Mouse (Mus musculus) liver, embryonic 15.5 days (tissue): ENCODE measurements around the gene Lce3a. TPM values are rescaled to one million over a fixed set of nuclear protein-coding genes. Genes with fewer than 3 reads are reported as not detected.

Source experiments
- ATAC-seq: fragments of 200-750 bp; cut with Nextera tagmentation; 2 replicates; pipeline ENCODE4 v1.8.0; 2017; ENCODE audit warnings: moderate number of reproducible peaks, mild to moderate bottlenecking, moderate library complexity; ENCODE audit not compliant: insufficient read depth
- H3K27ac ChIP-seq: fragments of 300-500 bp; sonication (generic); replicated peaks from 2 replicates; pipeline ENCODE4 v1.5.1; 2015; ENCODE audit warnings: mild to moderate bottlenecking, inconsistent platforms
- H3K27me3 ChIP-seq: fragments of 300-500 bp; sonication (generic); 2 replicates; pipeline ENCODE4 v1.6.1; 2015; ENCODE audit warnings: mild to moderate bottlenecking, inconsistent platforms
- H3K36me3 ChIP-seq: fragments of 300-500 bp; sonication (generic); replicated peaks from 2 replicates; pipeline ENCODE4 v1.6.1; 2015; ENCODE audit warnings: moderate library complexity, mild to moderate bottlenecking, inconsistent platforms
- H3K4me1 ChIP-seq: fragments of 300-500 bp; sonication (generic); replicated peaks from 2 replicates; pipeline ENCODE4 v1.6.1; 2015; ENCODE audit warnings: inconsistent platforms
- H3K4me2 ChIP-seq: fragments of 300-500 bp; sonication (generic); 2 replicates; pipeline ENCODE4 v1.6.1; 2015; ENCODE audit warnings: moderate library complexity, mild to moderate bottlenecking, inconsistent platforms
- H3K4me3 ChIP-seq: fragments of 300-500 bp; sonication (generic); replicated peaks from 2 replicates; pipeline ENCODE4 v1.5.1; 2015; ENCODE audit warnings: mild to moderate bottlenecking, inconsistent platforms
- H3K9ac ChIP-seq: fragments of 300-500 bp; sonication (generic); 2 replicates; pipeline ENCODE4 v1.6.1; 2015; ENCODE audit warnings: moderate library complexity, mild to moderate bottlenecking, inconsistent platforms
- H3K9me3 ChIP-seq: fragments of 300-500 bp; sonication (generic); replicated peaks from 2 replicates; pipeline ENCODE4 v1.6.1; 2016; ENCODE audit warnings: inconsistent platforms
- WGBS: fragments of 180-500 bp; shearing (Covaris S2); methylation state at CpG from one replicate; pipeline ENCODE4 v1.1.7; 2015; ENCODE audit warnings: mixed read lengths; ENCODE audit not compliant: insufficient replicate concordance; 5-methylcytosine and 5-hydroxymethylcytosine counted together
- polyA plus RNA-seq: library from polyadenylated mRNA; unstranded; fragments of >200 nt; fragmentation: Nextera tagmentation; extraction: Ambion mirVana; gene quantifications from 2 replicates; pipeline ENCODE4 v1.2.1, GENCODE M21; 2015

The Lce3a gene
- not detected in 2 replicates for polyA plus RNA-seq

DNA sequence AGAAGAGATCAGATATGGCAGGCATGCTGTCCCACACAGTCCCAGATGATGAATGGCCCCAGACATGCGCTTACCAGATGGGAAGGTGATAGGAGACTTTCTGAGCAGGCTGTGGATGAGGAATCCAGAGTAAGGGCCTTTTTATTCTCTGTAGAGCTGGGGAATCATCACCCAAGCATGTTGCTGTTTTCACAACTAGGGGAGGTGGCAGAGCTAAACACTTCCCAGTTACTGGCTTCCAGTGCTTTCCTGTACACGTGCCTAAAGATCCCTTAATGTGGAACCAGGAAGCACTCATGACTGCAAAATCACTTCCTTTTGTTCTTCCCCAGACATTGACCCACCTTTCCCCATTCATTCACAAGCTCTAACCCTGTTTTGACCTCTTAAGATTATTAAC, at the start of gene Lce3a:
Lce3a (minus strand) TSS at position 101 of the 400 bp plus-strand sequence.
- Histone ChIP-seq H3K27me3 (no peaks in the 10 kb centered on the region), H3K9me3 (no peaks in the 10 kb centered on the region), H3K4me2 (no peak within 1 kb of the TSS), H3K27ac (no peak within 1 kb of the TSS), H3K36me3 (no peaks in the 10 kb centered on the region), H3K4me1 (no peaks in the 10 kb centered on the region), H3K4me3 (no peak within 1 kb of the TSS), H3K9ac (no peak within 1 kb of the TSS)
- ATAC-seq, result no peak
- 32% methylated on average over 2 of the region's 2 CpGs for WGBS

- Histone ChIP-seq H3K4me2 (no peak within 1 kb of the TSS), H3K4me1 (no peaks in the 10 kb centered on the region), H3K9ac (no peak within 1 kb of the TSS), H3K4me3 (no peak within 1 kb of the TSS), H3K27ac (no peak within 1 kb of the TSS), H3K36me3 (no peaks in the 10 kb centered on the region), H3K27me3 (no peaks in the 10 kb centered on the region), H3K9me3 (no peaks in the 10 kb centered on the region)
- no peak for ATAC-seq
- WGBS, result 63% methylated on average over 2 of the region's 2 CpGs
These were observed 40.7 kb upstream of the Lce3a start, which contains the start of gene Lce3e for GRCm38 (mm10) chr3:92966761-92967160. TSS of gene Lce3e (plus strand) at chr3:92967061.

DNA sequence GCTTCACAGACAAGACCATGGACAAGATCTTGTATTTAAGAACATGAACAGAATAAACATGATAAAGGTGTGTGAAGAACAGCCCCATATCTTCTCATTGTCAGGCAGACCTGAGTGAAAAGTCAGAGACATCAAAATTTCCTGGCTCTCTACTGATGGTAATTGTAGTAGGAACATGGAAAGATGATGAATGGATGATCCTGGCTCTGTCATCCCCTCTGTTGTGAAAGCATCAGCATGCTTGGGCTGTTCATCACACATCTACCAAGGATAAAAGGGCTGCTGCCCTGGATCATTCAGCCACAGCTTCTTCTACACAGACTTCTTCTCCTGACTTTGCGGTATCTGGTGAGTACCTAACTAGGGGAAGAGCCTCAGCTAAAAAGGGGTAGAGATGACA, 31.1 kb upstream of the Lce3a start, which contains the start of gene Lce3d:
Lce3d (plus strand) TSS at position 301 of the 400 bp plus-strand sequence.
- H3K4me3 ChIP-seq, result no peak within 1 kb of the TSS
- no peaks in the 10 kb centered on the region for H3K9me3 ChIP-seq
- no peak within 1 kb of the TSS for H3K9ac ChIP-seq
- no peaks in the 10 kb centered on the region for H3K4me1 ChIP-seq
- no peak for ATAC-seq
- no peak within 1 kb of the TSS for H3K27ac ChIP-seq
- 54% methylated on average over 1 of the region's 1 CpGs for WGBS
- no peak within 1 kb of the TSS for H3K4me2 ChIP-seq
- no peaks in the 10 kb centered on the region for H3K36me3 ChIP-seq
- no peaks in the 10 kb centered on the region for H3K27me3 ChIP-seq

GRCm38 (mm10) chr3:92944186-92944585, 18.2 kb upstream of the Lce3a start, which contains the start of gene Lce3c:
TSS of gene Lce3c (plus strand) at chr3:92944486.
- Histone ChIP-seq H3K9ac (no peak within 1 kb of the TSS), H3K27me3 (no peaks in the 10 kb centered on the region), H3K4me2 (no peak within 1 kb of the TSS), H3K4me1 (no peaks in the 10 kb centered on the region), H3K4me3 (no peak within 1 kb of the TSS), H3K27ac (no peak within 1 kb of the TSS), H3K9me3 (no peaks in the 10 kb centered on the region), H3K36me3 (no peaks in the 10 kb centered on the region)
- WGBS, result 52% methylated on average over 1 of the region's 1 CpGs
- no peak for ATAC-seq

GRCm38 (mm10) chr3:92932679-92933078, 6.6 kb upstream of the Lce3a start, which contains the start of gene Lce3b:
TSS of gene Lce3b (plus strand) at chr3:92932979.
- Histone ChIP-seq H3K36me3 (no peaks in the 10 kb centered on the region), H3K4me3 (no peak within 1 kb of the TSS), H3K4me2 (no peak within 1 kb of the TSS), H3K27me3 (no peaks in the 10 kb centered on the region), H3K9me3 (no peaks in the 10 kb centered on the region), H3K4me1 (no peaks in the 10 kb centered on the region), H3K27ac (no peak within 1 kb of the TSS), H3K9ac (no peak within 1 kb of the TSS)
- 37% methylated on average over 2 of the region's 2 CpGs for WGBS
- no peak for ATAC-seq

GRCm38 (mm10) chr3:92920364-92920763, 5.7 kb downstream of the Lce3a start:
- H3K4me2 ChIP-seq, result no peak overlapping the region
- H3K4me1 ChIP-seq, result no peaks in the 10 kb centered on the region
- H3K4me3 ChIP-seq, result no peak overlapping the region
- no peak overlapping the region for H3K9ac ChIP-seq
- no peak overlapping the region for H3K27ac ChIP-seq
- WGBS, result 41% methylated on average over 4 of the region's 4 CpGs
- ATAC-seq, result no peak
- no peaks in the 10 kb centered on the region for H3K36me3 ChIP-seq
- H3K9me3 ChIP-seq, result no peaks in the 10 kb centered on the region
- no peaks in the 10 kb centered on the region for H3K27me3 ChIP-seq

GRCm38 (mm10) chr3:92907571-92907970, 18.5 kb downstream of the Lce3a start:
- 18% methylated on average over 4 of the region's 4 CpGs for WGBS
- no peak overlapping the region for H3K4me3 ChIP-seq
- no peaks in the 10 kb centered on the region for H3K36me3 ChIP-seq
- no peak overlapping the region for H3K27ac ChIP-seq
- ATAC-seq, result no peak
- no peaks in the 10 kb centered on the region for H3K9me3 ChIP-seq
- no peaks in the 10 kb centered on the region for H3K27me3 ChIP-seq
- H3K4me1 ChIP-seq, result no peaks in the 10 kb centered on the region
- no peak overlapping the region for H3K4me2 ChIP-seq
- no peak overlapping the region for H3K9ac ChIP-seq

GRCm38 (mm10) chr3:92905182-92905581, 20.8 kb downstream of the Lce3a start:
- no peak for ATAC-seq
- no peak overlapping the region for H3K27ac ChIP-seq
- no peaks in the 10 kb centered on the region for H3K27me3 ChIP-seq
- no peaks in the 10 kb centered on the region for H3K9me3 ChIP-seq
- no peaks in the 10 kb centered on the region for H3K36me3 ChIP-seq
- no peak overlapping the region for H3K9ac ChIP-seq
- WGBS, result 36% methylated on average over 3 of the region's 3 CpGs
- no peak overlapping the region for H3K4me2 ChIP-seq
- H3K4me1 ChIP-seq, result no peaks in the 10 kb centered on the region
- no peak overlapping the region for H3K4me3 ChIP-seq

DNA sequence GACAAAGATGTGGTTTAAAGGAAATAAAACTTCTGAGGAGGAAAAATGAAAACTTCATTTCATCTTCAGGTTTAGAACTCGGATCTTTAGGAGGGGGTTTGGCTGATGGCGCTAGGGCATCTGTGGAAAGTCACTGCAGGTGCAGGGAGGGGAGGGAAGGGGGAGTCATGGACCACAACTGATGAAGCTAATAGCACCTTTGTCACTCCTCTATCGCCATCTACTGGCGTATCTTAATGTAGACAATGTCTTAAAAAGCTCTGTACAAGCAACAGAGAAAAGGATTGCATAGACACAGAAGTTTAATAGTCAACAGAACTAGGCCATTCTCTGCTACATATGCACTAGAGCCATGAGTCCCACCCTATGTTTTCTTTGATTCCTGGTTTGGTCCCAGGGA, 22.4 kb downstream of the Lce3a start:
- no peak overlapping the region for H3K4me3 ChIP-seq
- no peaks in the 10 kb centered on the region for H3K4me1 ChIP-seq
- no peaks in the 10 kb centered on the region for H3K27me3 ChIP-seq
- H3K9ac ChIP-seq, result no peak overlapping the region
- no peaks in the 10 kb centered on the region for H3K9me3 ChIP-seq
- no peak overlapping the region for H3K27ac ChIP-seq
- no peak for ATAC-seq
- WGBS, result 20% methylated on average over 4 of the region's 4 CpGs
- H3K4me2 ChIP-seq, result no peak overlapping the region
- no peaks in the 10 kb centered on the region for H3K36me3 ChIP-seq

GRCm38 (mm10) chr3:92902992-92903391, 23.0 kb downstream of the Lce3a start:
- ATAC-seq, result no peak
- H3K4me3 ChIP-seq, result no peak overlapping the region
- no peak overlapping the region for H3K27ac ChIP-seq
- no peaks in the 10 kb centered on the region for H3K27me3 ChIP-seq
- 12% methylated on average over 3 of the region's 3 CpGs for WGBS
- no peak overlapping the region for H3K4me2 ChIP-seq
- no peaks in the 10 kb centered on the region for H3K4me1 ChIP-seq
- no peak overlapping the region for H3K9ac ChIP-seq
- H3K9me3 ChIP-seq, result no peaks in the 10 kb centered on the region
- no peaks in the 10 kb centered on the region for H3K36me3 ChIP-seq

- H3K27me3 ChIP-seq, result no peaks in the 10 kb centered on the region
- no peaks in the 10 kb centered on the region for H3K9me3 ChIP-seq
- no peak overlapping the region for H3K27ac ChIP-seq
- no peak overlapping the region for H3K4me2 ChIP-seq
- no peak for ATAC-seq
- H3K9ac ChIP-seq, result no peak overlapping the region
- H3K4me1 ChIP-seq, result no peaks in the 10 kb centered on the region
- 26% methylated on average over 1 of the region's 1 CpGs for WGBS
- H3K36me3 ChIP-seq, result no peaks in the 10 kb centered on the region
- no peak overlapping the region for H3K4me3 ChIP-seq
These were observed 31.5 kb downstream of the Lce3a start for GRCm38 (mm10) chr3:92894489-92894888.

DNA sequence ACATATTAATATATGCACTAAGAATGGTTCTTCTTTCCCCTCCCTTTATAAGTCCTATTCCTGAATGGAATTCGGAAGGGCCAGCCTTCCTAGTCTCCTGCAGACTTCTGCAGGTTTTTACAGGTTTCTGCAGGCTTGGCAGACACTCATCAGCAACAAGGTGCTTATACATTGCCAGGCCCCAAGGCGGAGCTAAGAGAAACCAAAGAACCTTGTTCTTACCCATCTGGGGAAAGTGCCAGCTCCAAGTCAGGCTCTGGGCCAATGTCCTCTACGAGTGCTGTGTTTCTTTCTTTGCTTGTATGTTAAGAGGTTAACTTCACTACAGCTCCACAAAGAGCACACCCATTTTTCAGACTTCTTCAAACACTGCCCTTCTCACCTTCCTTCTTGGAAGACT, 32.0 kb downstream of the Lce3a start:
- WGBS, result 49% methylated on average over 3 of the region's 3 CpGs
- Histone ChIP-seq H3K9me3 (no peaks in the 10 kb centered on the region), H3K27me3 (no peaks in the 10 kb centered on the region), H3K36me3 (no peaks in the 10 kb centered on the region), H3K4me2 (no peak overlapping the region), H3K4me1 (no peaks in the 10 kb centered on the region), H3K27ac (no peak overlapping the region), H3K4me3 (no peak overlapping the region), H3K9ac (no peak overlapping the region)
- ATAC-seq, result no peak
